Mouse (Mus musculus): ENCODE measurements around the gene Klk1b8. TPM values are rescaled to one million over a fixed set of nuclear protein-coding genes. Genes with fewer than 3 reads are reported as not detected.

The Klk1b8 gene
- total RNA-seq, 1 experiment, result not detected

DNA sequence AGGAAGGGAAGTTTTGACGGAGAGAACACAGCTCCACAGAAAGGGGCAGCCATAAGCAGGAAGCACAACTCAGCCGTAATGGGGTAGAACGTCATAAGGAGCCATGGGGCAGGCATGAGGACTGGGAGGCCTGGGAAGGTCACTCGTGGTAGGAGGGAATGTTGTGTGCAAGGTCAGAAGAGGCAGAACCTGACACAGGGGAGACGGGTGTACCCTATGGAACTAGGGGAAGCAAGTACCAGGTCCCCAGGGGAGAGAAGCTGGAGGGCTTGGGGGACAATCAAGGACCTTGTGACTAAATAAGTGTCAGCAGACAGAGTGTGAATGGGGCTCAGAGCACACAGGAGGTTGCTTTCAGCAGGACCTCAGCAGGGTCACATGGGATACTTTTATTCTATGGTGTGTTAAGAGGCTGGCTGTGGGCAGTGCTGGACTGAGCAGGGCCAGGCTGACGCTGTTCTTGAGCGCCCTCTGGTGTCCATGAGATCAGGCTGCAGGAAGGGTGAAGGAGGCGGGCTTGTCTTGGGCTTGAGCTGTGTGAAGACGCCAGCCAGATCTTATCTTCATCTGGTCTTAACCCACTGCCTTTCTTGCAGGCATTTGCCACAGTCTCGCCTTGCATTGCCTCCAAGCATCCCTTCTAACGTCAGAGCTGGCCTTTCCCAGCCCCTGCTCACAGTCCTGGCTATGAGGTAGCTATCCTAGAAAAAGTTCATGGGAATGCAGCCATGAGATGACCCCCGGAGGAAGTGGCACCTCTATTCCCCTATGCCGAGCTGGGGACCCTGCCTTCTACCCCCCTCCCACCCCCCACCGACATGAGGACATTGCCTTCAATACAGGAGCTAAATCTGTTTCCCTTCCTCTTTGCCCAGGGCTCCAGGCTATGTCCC is 30.7 kb upstream of the Klk1b8 start:
- Histone ChIP-seq H3K4me3 (ENCODE audit: insufficient read depth in 1 of 2, low read depth in 1 of 2, low read length in 2 of 2, poor library complexity in 1 of 2, severe bottlenecking in 1 of 2) (no peak overlapping the region), H3K36me3 (ENCODE audit: control insufficient read depth, insufficient read depth, low read length, poor library complexity, severe bottlenecking) (no peaks in the 10 kb centered on the region), H3K9ac (ENCODE audit: insufficient read depth, low read depth, low read length, poor library complexity, severe bottlenecking) (no peak overlapping the region), H3K9me3 (ENCODE audit: control insufficient read depth, insufficient read depth, low read depth, low read length) (no peaks in the 10 kb centered on the region), H3K27ac (ENCODE audit: insufficient read depth, low read depth, low read length, poor library complexity, severe bottlenecking) (no peak overlapping the region), H3K4me1 (ENCODE audit: control insufficient read depth in 2 of 2, insufficient read depth in 2 of 2, low read length in 2 of 2, poor library complexity in 1 of 2) (peaks cover 0 to 1% of the 10 kb centered on the region in 2 experiments; a peak in 1 of 4 replicates)
- 0 out of 2 replicates have a peak, but pooled peaks have one; percentile 25 for TF ChIP-seq ZC3H11A (IDR thresholded peaks at IDR 0.05; ENCODE audit: borderline replicate concordance, low read depth, low read length)
- no peak for TF ChIP-seq HCFC1 (IDR thresholded peaks at IDR 0.05; ENCODE audit: borderline replicate concordance, insufficient read depth, low read length)
- no peak for TF ChIP-seq CHD2 (IDR thresholded peaks at IDR 0.05; ENCODE audit: low read depth, low read length)
- no peak for TF ChIP-seq MAFK (IDR thresholded peaks at IDR 0.05; ENCODE audit: insufficient read depth, low read depth, low read length)
- TF ChIP-seq ZNF384 (IDR thresholded peaks at IDR 0.05; ENCODE audit: low read depth, low read length), result no peak
- DNase-seq (ENCODE audit: low read depth, low spot score), result peak; percentile 51
- in situ Hi-C loops (cut with MboI; ENCODE audit: low sequenced_read_pairs in 2 of 2, unreplicated experiment in 2 of 2), result no loop called here

- H3K27ac ChIP-seq (ENCODE audit: insufficient read depth, low read depth, low read length, poor library complexity, severe bottlenecking), result no peak overlapping the region
- in situ Hi-C loops (cut with MboI; ENCODE audit: low sequenced_read_pairs in 2 of 2, unreplicated experiment in 2 of 2), result no loop called here
- no peak for DNase-seq (ENCODE audit: low read depth, low spot score)
- H3K9me3 ChIP-seq (ENCODE audit: control insufficient read depth, insufficient read depth, low read depth, low read length), result no peaks in the 10 kb centered on the region
- H3K4me1 ChIP-seq (ENCODE audit: control insufficient read depth in 2 of 2, insufficient read depth in 2 of 2, low read length in 2 of 2, poor library complexity in 1 of 2), result peaks cover 0 to 1% of the 10 kb centered on the region in 2 experiments; a peak in 1 of 4 replicates
- TF ChIP-seq HCFC1 (IDR thresholded peaks at IDR 0.05; ENCODE audit: borderline replicate concordance, insufficient read depth, low read length) (no peak), ZC3H11A (IDR thresholded peaks at IDR 0.05; ENCODE audit: borderline replicate concordance, low read depth, low read length) (no peak), ZNF384 (IDR thresholded peaks at IDR 0.05; ENCODE audit: low read depth, low read length) (no peak), MAFK (IDR thresholded peaks at IDR 0.05; ENCODE audit: insufficient read depth, low read depth, low read length) (no peak), CHD2 (IDR thresholded peaks at IDR 0.05; ENCODE audit: low read depth, low read length) (no peak)
- H3K9ac ChIP-seq (ENCODE audit: insufficient read depth, low read depth, low read length, poor library complexity, severe bottlenecking), result no peak overlapping the region
- no peaks in the 10 kb centered on the region for H3K36me3 ChIP-seq (ENCODE audit: control insufficient read depth, insufficient read depth, low read length, poor library complexity, severe bottlenecking)
- no peak overlapping the region for H3K4me3 ChIP-seq (ENCODE audit: insufficient read depth in 1 of 2, low read depth in 1 of 2, low read length in 2 of 2, poor library complexity in 1 of 2, severe bottlenecking in 1 of 2)
Measured at GRCm38 (mm10) chr7:43920582-43920981, 29.9 kb upstream of the Klk1b8 start.

- in situ Hi-C loops (cut with MboI; ENCODE audit: low sequenced_read_pairs in 2 of 2, unreplicated experiment in 2 of 2), result no loop called here
- H3K9ac ChIP-seq (ENCODE audit: insufficient read depth, low read depth, low read length, poor library complexity, severe bottlenecking), result no peak overlapping the region
- DNase-seq (ENCODE audit: low read depth, low spot score), result no peak
- H3K4me3 ChIP-seq (ENCODE audit: insufficient read depth in 1 of 2, low read depth in 1 of 2, low read length in 2 of 2, poor library complexity in 1 of 2, severe bottlenecking in 1 of 2), result no peak overlapping the region
- H3K27ac ChIP-seq (ENCODE audit: insufficient read depth, low read depth, low read length, poor library complexity, severe bottlenecking), result no peak overlapping the region
- no peaks in the 10 kb centered on the region for H3K36me3 ChIP-seq (ENCODE audit: control insufficient read depth, insufficient read depth, low read length, poor library complexity, severe bottlenecking)
- H3K4me1 ChIP-seq (ENCODE audit: control insufficient read depth in 2 of 2, insufficient read depth in 2 of 2, low read length in 2 of 2, poor library complexity in 1 of 2), result peaks cover 0 to 3% of the 10 kb centered on the region in 2 experiments; a peak in 1 of 4 replicates
- TF ChIP-seq CHD2 (IDR thresholded peaks at IDR 0.05; ENCODE audit: low read depth, low read length) (no peak), HCFC1 (IDR thresholded peaks at IDR 0.05; ENCODE audit: borderline replicate concordance, insufficient read depth, low read length) (no peak), ZC3H11A (IDR thresholded peaks at IDR 0.05; ENCODE audit: borderline replicate concordance, low read depth, low read length) (no peak), MAFK (IDR thresholded peaks at IDR 0.05; ENCODE audit: insufficient read depth, low read depth, low read length) (no peak), ZNF384 (IDR thresholded peaks at IDR 0.05; ENCODE audit: low read depth, low read length) (no peak)
- H3K9me3 ChIP-seq (ENCODE audit: control insufficient read depth, insufficient read depth, low read depth, low read length), result no peaks in the 10 kb centered on the region
Measured at GRCm38 (mm10) chr7:43921087-43921486, 29.4 kb upstream of the Klk1b8 start.

DNA sequence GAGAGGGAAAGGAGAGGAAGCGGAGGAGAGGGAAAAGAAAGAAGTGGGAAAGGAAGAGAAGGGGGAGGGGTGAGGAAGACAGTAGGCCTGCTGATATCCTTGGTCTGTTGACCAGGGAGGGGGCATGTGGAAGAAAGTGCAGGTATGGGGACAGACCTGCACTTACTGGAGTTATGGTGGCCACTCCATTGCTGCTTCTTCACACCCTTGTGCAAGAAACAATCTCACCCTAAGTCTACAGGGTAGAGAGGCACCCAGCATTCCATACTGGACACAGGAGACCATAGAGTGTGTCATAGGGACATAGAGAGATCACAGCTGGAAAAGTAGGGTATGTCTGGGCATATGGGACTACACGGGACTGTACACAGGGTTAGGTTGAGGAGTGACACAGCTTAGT is 28.5 kb upstream of the Klk1b8 start:
- Histone ChIP-seq H3K4me3 (ENCODE audit: insufficient read depth in 1 of 2, low read depth in 1 of 2, low read length in 2 of 2, poor library complexity in 1 of 2, severe bottlenecking in 1 of 2) (no peak overlapping the region), H3K36me3 (ENCODE audit: control insufficient read depth, insufficient read depth, low read length, poor library complexity, severe bottlenecking) (no peaks in the 10 kb centered on the region), H3K9ac (ENCODE audit: insufficient read depth, low read depth, low read length, poor library complexity, severe bottlenecking) (no peak overlapping the region), H3K4me1 (ENCODE audit: control insufficient read depth in 2 of 2, insufficient read depth in 2 of 2, low read length in 2 of 2, poor library complexity in 1 of 2) (peaks cover 0 to 3% of the 10 kb centered on the region in 2 experiments; a peak in 1 of 4 replicates), H3K9me3 (ENCODE audit: control insufficient read depth, insufficient read depth, low read depth, low read length) (no peaks in the 10 kb centered on the region), H3K27ac (ENCODE audit: insufficient read depth, low read depth, low read length, poor library complexity, severe bottlenecking) (no peak overlapping the region)
- TF ChIP-seq HCFC1 (IDR thresholded peaks at IDR 0.05; ENCODE audit: borderline replicate concordance, insufficient read depth, low read length) (no peak), ZNF384 (IDR thresholded peaks at IDR 0.05; ENCODE audit: low read depth, low read length) (no peak), CHD2 (IDR thresholded peaks at IDR 0.05; ENCODE audit: low read depth, low read length) (no peak), MAFK (IDR thresholded peaks at IDR 0.05; ENCODE audit: insufficient read depth, low read depth, low read length) (no peak), ZC3H11A (IDR thresholded peaks at IDR 0.05; ENCODE audit: borderline replicate concordance, low read depth, low read length) (no peak)
- DNase-seq (ENCODE audit: low read depth, low spot score), result no peak
- in situ Hi-C loops (cut with MboI; ENCODE audit: low sequenced_read_pairs in 2 of 2, unreplicated experiment in 2 of 2), result no loop called here

Measured in ES-E14 (cell line).